28 mouse cellular contexts compared by ENCODE assay signal in genomic region chr5:65324758-65325355, GRCm38 (mm10). TPM values are rescaled to one million over a fixed set of nuclear protein-coding genes. Genes with fewer than 3 reads are reported as not detected.
A peak's percentile ranks its signal among the peaks of the same experiment; 100 is the strongest.
DNase-seq lines count a peak whose midpoint lies in the region; ATAC-seq and TF ChIP-seq lines count a peak whose summit lies in the region.
"Had no signal": no experiment of that assay in that cellular context is flagged by ENCODE, and none has a peak within 500 bp of the region (broad histone marks: within the 10 kb centered on the region; RNA-seq: fewer than 3 reads in every experiment).

No protein-coding gene starts in this region.

- H3K27me3 ChIP-seq in heart, adult 2 months (ENCODE audit: control insufficient read depth, insufficient read depth, low read length): no peaks in the 10 kb centered on the region
- H3K27me3 ChIP-seq in kidney, embryonic 16.5 days (ENCODE audit: insufficient read depth, low read length): no peaks in the 10 kb centered on the region
- H3K27me3 ChIP-seq: heart, embryonic 12.5 days; hindbrain, embryonic 15.5 days; liver, embryonic 15.5 days; lung, embryonic 15.5 days; midbrain, embryonic 13.5 days; neural tube, embryonic 13.5 days had no signal

- TF ChIP-seq EP300 in heart, adult 2 months (IDR thresholded peaks at IDR 0.05; ENCODE audit: insufficient read depth, low read depth, low read length): no peak

- TF ChIP-seq POLR2A in heart, adult 2 months (IDR thresholded peaks at IDR 0.05; ENCODE audit: insufficient read depth, low read depth, low read length): no peak

- H3K9ac ChIP-seq in heart, adult 2 months (ENCODE audit: low read depth, low read length): no peak overlapping the region
- H3K9ac ChIP-seq in kidney, embryonic 16.5 days (replicated peaks; ENCODE audit: low read length): no peak overlapping the region
- H3K9ac ChIP-seq: heart, embryonic 12.5 days; hindbrain, embryonic 15.5 days; liver, embryonic 15.5 days; lung, embryonic 15.5 days; midbrain, embryonic 13.5 days; neural tube, embryonic 13.5 days had no signal

- peaks cover 11% of the 10 kb centered on the region for H3K4me1 ChIP-seq in heart, adult 2 months (ENCODE audit: control insufficient read depth, insufficient read depth, low read length)
- H3K4me1 ChIP-seq in kidney, embryonic 16.5 days (ENCODE audit: insufficient read depth, low read length): no peaks in the 10 kb centered on the region
- H3K4me1 ChIP-seq: hindbrain, embryonic 10.5 days; midbrain, embryonic 13.5 days had no signal

- no peak overlapping the region for H3K4me2 ChIP-seq in kidney, embryonic 16.5 days (replicated peaks; ENCODE audit: low read depth, low read length)
- H3K4me2 ChIP-seq: heart, embryonic 12.5 days; hindbrain, embryonic 15.5 days; liver, embryonic 15.5 days; lung, embryonic 15.5 days; midbrain, embryonic 13.5 days; neural tube, embryonic 13.5 days had no signal

- H3K36me3 ChIP-seq in heart, adult 2 months (ENCODE audit: control insufficient read depth, insufficient read depth, low read length): peaks cover 6% of the 10 kb centered on the region
- H3K36me3 ChIP-seq in kidney, embryonic 16.5 days (ENCODE audit: insufficient read depth, low read length): no peaks in the 10 kb centered on the region
- H3K36me3 ChIP-seq: hindbrain, embryonic 15.5 days; liver, embryonic 15.5 days; lung, embryonic 15.5 days; midbrain, embryonic 13.5 days; neural tube, embryonic 13.5 days had no signal

- WGBS in heart, adult 2 months: 88% methylated on average over 3 of the region's 3 CpGs
- 70% methylated on average over 3 of the region's 3 CpGs for WGBS in kidney, embryonic 16.5 days

- DNase-seq in adrenal gland, adult (ENCODE audit: inconsistent age in 2 of 2, low spot score in 1 of 2): peak; percentile 32 to 75
- DNase-seq in adrenal gland, postnatal 10 days: no peak
- no peak for DNase-seq in heart, adult 2 months
- DNase-seq in heart, postnatal 14 days: no peak
- peak; percentile 66 for DNase-seq in kidney, adult 9 months
- no peak for DNase-seq in lung, postnatal 25 days (ENCODE audit: low spot score)
- DNase-seq: gastrocnemius, postnatal 14 days; heart, adult 11 months; liver; lung, postnatal 36 days; right cerebral cortex, postnatal 4 days had no signal

- no peak for ATAC-seq in kidney, embryonic 16.5 days (ENCODE audit: low FRiP score, low TSS enrichment)
- ATAC-seq in granulocyte monocyte progenitor cell, adult 5-6 weeks (replicated peaks; ENCODE audit: poor library complexity, severe bottlenecking): 0 out of 2 replicates have a peak, but pooled peaks have one; percentile 36
- ATAC-seq: forebrain, embryonic 16.5 days; inflammation-experienced regulatory T-cells, adult 6 months; midbrain, embryonic 13.5 days had no signal

- no peak overlapping the region for H3K4me3 ChIP-seq in heart, adult 2 months
- H3K4me3 ChIP-seq in kidney, embryonic 16.5 days (ENCODE audit: low read length): no peak overlapping the region
- H3K4me3 ChIP-seq: erythroblast, embryonic 14.5 days; heart, embryonic 12.5 days; hindbrain, embryonic 10.5 days; hindbrain, embryonic 15.5 days; liver, embryonic 15.5 days; lung, embryonic 15.5 days; midbrain, embryonic 13.5 days; neural tube, embryonic 13.5 days had no signal

- TF ChIP-seq CTCF in heart, adult 2 months (IDR thresholded peaks at IDR 0.05): no peak

- H3K79me2 ChIP-seq in heart, adult 2 months (replicated peaks; ENCODE audit: control insufficient read depth, insufficient read depth, low read length): 0 out of 2 replicates have a peak, but pooled peaks cover 3% of the 10 kb centered on the region

- H3K27ac ChIP-seq in heart, adult 2 months: peak overlapping the region; percentile 85; the same call in 1 of the 2 replicates
- H3K27ac ChIP-seq in kidney, embryonic 16.5 days (ENCODE audit: low read length): no peak overlapping the region
- H3K27ac ChIP-seq: hindbrain, embryonic 10.5 days; hindbrain, embryonic 15.5 days; liver, embryonic 15.5 days; lung, embryonic 15.5 days; midbrain, embryonic 13.5 days; neural tube, embryonic 13.5 days had no signal

- H3K9me3 ChIP-seq in kidney, embryonic 16.5 days (ENCODE audit: low read length): no peaks in the 10 kb centered on the region
- H3K9me3 ChIP-seq: G1E; heart, embryonic 12.5 days; hindbrain, embryonic 10.5 days; hindbrain, embryonic 15.5 days; liver, embryonic 15.5 days; lung, embryonic 15.5 days; midbrain, embryonic 13.5 days; neural tube, embryonic 13.5 days had no signal

- intact Hi-C loops in heart, adult 2 months (cut with DNase I): loop anchor here (10.0 kb wide), 1 partner anchor 440 kb away; the partner anchor contains the start of gene N4bp2
- intact Hi-C loops in heart, postnatal 14 days (cut with DNase I): no loop called here

RNA-seq across cellular contexts. Expression of gene Rfc1, which starts 10.6 kb away (rescaled TPM):
- total RNA-seq in adrenal gland, postnatal 10 days (2021): 10 to 100 TPM; 47.7 to 50.2 TPM
- total RNA-seq in heart, adult 2 months (2021): 10 to 100 TPM; 31.9 to 38.2 TPM
- polyA plus RNA-seq in heart, adult 2 months (2012; rRNA removed): 8.4 and 11.5 TPM in 2 replicates
- total RNA-seq in heart, postnatal 14 days (2021): 10 to 100 TPM; 25.1 to 25.5 TPM
- polyA plus RNA-seq in kidney, embryonic 16.5 days (2015; fragmentation: Nextera tagmentation; extraction: Ambion mirVana): 70.8 and 87.8 TPM in 2 replicates
- 78.7 and 111 TPM in 2 replicates for total RNA-seq in granulocyte monocyte progenitor cell, adult 5-6 weeks (2014; fragmentation: Nextera tagmentation)
- total RNA-seq in granulocyte monocyte progenitor cell, adult 5-6 weeks (2017): 128 and 130 TPM in 2 replicates

RNA-seq across cellular contexts. Expression of gene Klb, which starts 23.3 kb away (rescaled TPM):
- 10 to 100 TPM; 19.4 to 19.9 TPM for total RNA-seq in adrenal gland, postnatal 10 days (2021)
- total RNA-seq in heart, adult 2 months (2021): under 1 TPM; 0.08 to 0.34 TPM
- 0.91 and 1.1 TPM in 2 replicates for polyA plus RNA-seq in heart, adult 2 months (2012; rRNA removed)
- total RNA-seq in heart, postnatal 14 days (2021): under 1 TPM; 0.12 to 0.55 TPM
- 0.09 and 0.20 TPM in 2 replicates for polyA plus RNA-seq in kidney, embryonic 16.5 days (2015; fragmentation: Nextera tagmentation; extraction: Ambion mirVana)
- not detected in 2 replicates for total RNA-seq in granulocyte monocyte progenitor cell, adult 5-6 weeks (2014; fragmentation: Nextera tagmentation)
- not detected in 2 replicates for total RNA-seq in granulocyte monocyte progenitor cell, adult 5-6 weeks (2017)
- total RNA-seq: megakaryocyte-erythroid progenitor cell, adult 5-6 weeks had no signal
- polyA plus RNA-seq: forebrain, embryonic 11.5 days; G1E; heart, postnatal 0 days; hindbrain, embryonic 10.5 days; inflammation-experienced regulatory T-cells, adult 6 months; kidney, embryonic 14.5 days; lung, embryonic 15.5 days had no signal

Comparison
In these comparisons a context has a peak if more than half of its experiments do, and no peak if none do; other contexts are left out.
1. DNase-seq: peak in adrenal gland, adult (2 of 2) and kidney, adult 9 months (single experiment); none in adrenal gland, postnatal 10 days (single experiment), heart, adult 2 months (0 of 2), heart, postnatal 14 days (0 of 2) and lung, postnatal 25 days (single experiment).
2. RNA of gene Klb, which starts 23.3 kb away (total RNA-seq): 19.4 to 19.9 TPM in adrenal gland, postnatal 10 days; 0.12 to 0.55 TPM in heart, postnatal 14 days, 0.08 to 0.34 TPM in heart, adult 2 months and not detected in granulocyte monocyte progenitor cell, adult 5-6 weeks; every median in the first group is over 10 times any median in the second.